ENCODE assay signal across 6 mouse cellular contexts in the genomic region with DNA sequence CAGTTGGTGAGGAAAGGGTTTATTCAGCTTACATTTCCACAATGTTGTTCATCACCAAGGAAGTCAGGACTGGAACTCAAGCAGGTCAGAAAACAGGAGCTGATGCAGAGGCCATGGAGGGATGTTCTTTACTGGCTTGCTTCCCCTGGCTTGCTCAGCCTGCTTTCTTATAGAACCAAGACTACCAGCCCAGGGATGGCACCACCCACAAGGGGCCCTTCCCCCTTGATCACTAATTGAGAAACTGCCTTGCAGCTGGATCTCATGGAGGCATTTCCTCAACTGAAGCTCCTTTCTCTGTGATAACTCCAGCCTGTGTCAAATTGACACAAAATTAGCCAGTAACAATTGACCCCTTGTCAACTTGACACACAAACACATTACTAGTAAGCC.
DNase-seq lines count a peak whose midpoint lies in the region; ATAC-seq and TF ChIP-seq lines count a peak whose summit lies in the region.
"Not testable (repeated sequence)": the region's sequence is repeated elsewhere in the genome, so short reads cannot be mapped to it uniquely, and the experiment has no call there.

No protein-coding gene starts in this region.

- ATAC-seq in liver, embryonic 13.5 days (ENCODE audit: low read depth); stomach, embryonic 16.5 days (ENCODE audit: insufficient read depth, low FRiP score): not testable (repeated sequence)

- H3K4me1 ChIP-seq in MEL (ENCODE audit: control insufficient read depth in 1 of 2, insufficient read depth in 2 of 2, low read length in 2 of 2), result peaks cover 17 to 47% of the 10 kb centered on the region in 2 experiments
- H3K4me1 ChIP-seq in brown adipose tissue, adult 24 weeks (ENCODE audit: control insufficient read depth, insufficient read depth, insufficient read length, low read length), result peaks cover 35% of the 10 kb centered on the region
- peaks cover 28% of the 10 kb centered on the region for H3K4me1 ChIP-seq in heart, adult 2 months (ENCODE audit: control insufficient read depth, insufficient read depth, low read length)
- peaks cover 35% of the 10 kb centered on the region for H3K4me1 ChIP-seq in liver, embryonic 13.5 days (replicated peaks)
- H3K4me1 ChIP-seq in stomach, embryonic 16.5 days (ENCODE audit: control insufficient read depth, insufficient read depth, low read length), result peaks cover 37% of the 10 kb centered on the region

- intact Hi-C loops in gastrocnemius, adult 2 months (cut with DNase I); heart, adult 2 months (cut with DNase I): not testable (repeated sequence)

- not testable (repeated sequence) for H3K9ac ChIP-seq in MEL (ENCODE audit: control insufficient read depth, low read depth, low read length, poor library complexity, severe bottlenecking); heart, adult 2 months (ENCODE audit: low read depth, low read length); stomach, embryonic 16.5 days (ENCODE audit: low read length)
- H3K9ac ChIP-seq in liver, embryonic 13.5 days, result 0 out of 2 replicates have a peak overlapping the region, but pooled peaks have one; percentile 17

- H3K36me3 ChIP-seq in MEL (ENCODE audit: control insufficient read depth in 1 of 2, insufficient read depth in 2 of 2, low read length in 2 of 2), result peaks cover 0 to 38% of the 10 kb centered on the region in 2 experiments; a peak in 2 of 4 replicates
- not testable (repeated sequence) for H3K36me3 ChIP-seq in heart, adult 2 months (ENCODE audit: control insufficient read depth, insufficient read depth, low read length); liver, embryonic 13.5 days; stomach, embryonic 16.5 days (ENCODE audit: control insufficient read depth, insufficient read depth, low read length)

- TF ChIP-seq RAD21 in MEL (IDR thresholded peaks at IDR 0.05; ENCODE audit: low read depth, low read length), result not testable (repeated sequence)

- not testable (repeated sequence) for TF ChIP-seq EP300 in MEL (IDR thresholded peaks at IDR 0.05; ENCODE audit: low read depth in 1 of 2, low read length in 2 of 2); heart, adult 2 months (IDR thresholded peaks at IDR 0.05; ENCODE audit: insufficient read depth, low read depth, low read length)

- H3K79me2 ChIP-seq in MEL (ENCODE audit: control insufficient read depth, insufficient read depth, low read length, poor library complexity); heart, adult 2 months (replicated peaks; ENCODE audit: control insufficient read depth, insufficient read depth, low read length): not testable (repeated sequence)

- not testable (repeated sequence) for DNase-seq in MEL (ENCODE audit: low read depth, low spot score); gastrocnemius, adult 2 months; heart, adult 2 months; liver, embryonic 13.5 days

- H3K9me3 ChIP-seq in MEL (replicated peaks; ENCODE audit: insufficient read depth, low read length); liver, embryonic 13.5 days (replicated peaks); stomach, embryonic 16.5 days (replicated peaks; ENCODE audit: control insufficient read depth, low read length): not testable (repeated sequence)

- peak overlapping the region; percentile 88 for H3K27ac ChIP-seq in MEL (ENCODE audit: control insufficient read depth, low read depth, low read length)
- H3K27ac ChIP-seq in brown adipose tissue, adult 24 weeks (replicated peaks; ENCODE audit: low read depth, low read length), result peak overlapping the region; percentile 78
- peak overlapping the region; percentile 80 for H3K27ac ChIP-seq in gastrocnemius, adult 2 months
- H3K27ac ChIP-seq in heart, adult 2 months, result peak overlapping the region; percentile 80
- not testable (repeated sequence) for H3K27ac ChIP-seq in liver, embryonic 13.5 days
- H3K27ac ChIP-seq in stomach, embryonic 16.5 days (ENCODE audit: low read length), result peak overlapping the region; percentile 69; the same call in 1 of the 2 replicates

- TF ChIP-seq CTCF in MEL (IDR thresholded peaks at IDR 0.05 in 2 of 3, conservative IDR thresholded peaks at IDR 0.05 in 1 of 3; ENCODE audit: control insufficient read depth in 1 of 3, insufficient read depth in 1 of 3, low read depth in 2 of 3, low read length in 3 of 3, poor library complexity in 1 of 3, severe bottlenecking in 1 of 3); gastrocnemius, adult 2 months (IDR thresholded peaks at IDR 0.05); heart, adult 2 months (IDR thresholded peaks at IDR 0.05): not testable (repeated sequence)

- not testable (repeated sequence) for H3K4me3 ChIP-seq in MEL (ENCODE audit: control insufficient read depth in 1 of 2, insufficient read depth in 1 of 2, low read depth in 2 of 2, low read length in 2 of 2); brown adipose tissue, adult 24 weeks (ENCODE audit: insufficient read depth, low read depth, low read length); gastrocnemius, adult 2 months; heart, adult 2 months; liver, embryonic 13.5 days (replicated peaks); stomach, embryonic 16.5 days (replicated peaks; ENCODE audit: low read length)

- not testable (repeated sequence) for TF ChIP-seq POLR2A in MEL (IDR thresholded peaks at IDR 0.05; ENCODE audit: control insufficient read depth in 1 of 2, insufficient read depth in 1 of 2, low read depth in 1 of 2, low read length in 2 of 2, poor library complexity in 1 of 2); heart, adult 2 months (IDR thresholded peaks at IDR 0.05; ENCODE audit: insufficient read depth, low read depth, low read length)

- not testable (repeated sequence) for H3K4me2 ChIP-seq in liver, embryonic 13.5 days; stomach, embryonic 16.5 days (ENCODE audit: low read depth, low read length)

- H3K27me3 ChIP-seq in MEL (ENCODE audit: control insufficient read depth in 1 of 2, insufficient read depth in 2 of 2, low read length in 2 of 2); heart, adult 2 months (ENCODE audit: control insufficient read depth, insufficient read depth, low read length); liver, embryonic 13.5 days; stomach, embryonic 16.5 days (ENCODE audit: control insufficient read depth, insufficient read depth, low read length): not testable (repeated sequence)
